Mouse (Mus musculus) ovary, postnatal 36 days (tissue): ENCODE results near the gene Ggt1.

ENCODE experiments used
- DNase-seq: peaks from one replicate; pipeline ENCODE4 v3.0.0; 2022; ENCODE audit warnings: low spot score, mixed read lengths

The Ggt1 gene

DNA sequence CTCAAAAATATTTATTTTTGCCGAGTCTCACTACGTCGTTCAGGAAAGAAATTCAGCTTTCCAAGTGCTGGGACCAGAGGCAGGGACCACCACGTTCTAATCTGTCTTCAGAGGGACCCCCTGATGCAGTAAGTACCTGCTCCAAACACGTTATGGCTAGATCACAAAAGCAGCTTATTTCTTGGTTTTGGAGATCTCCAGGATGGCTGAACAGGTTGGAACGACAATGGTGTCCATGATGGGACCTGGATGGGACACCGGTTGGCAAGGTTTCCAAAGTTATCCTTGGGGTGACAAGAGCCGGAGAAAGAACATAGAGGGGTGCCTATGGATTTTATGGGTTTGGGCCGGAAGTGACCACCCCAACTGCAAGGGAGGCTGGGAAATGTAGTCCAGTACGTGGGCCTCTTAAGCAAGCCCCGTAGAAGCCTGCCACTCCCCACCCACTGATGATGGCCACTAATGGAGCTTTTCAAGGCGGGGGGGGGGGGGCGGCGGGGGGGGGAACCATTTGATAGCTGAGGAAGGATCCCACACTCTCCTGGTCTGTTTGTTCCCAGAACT, 72.3 kb downstream of the Ggt1 start:
- DNase-seq, result no peak

DNA sequence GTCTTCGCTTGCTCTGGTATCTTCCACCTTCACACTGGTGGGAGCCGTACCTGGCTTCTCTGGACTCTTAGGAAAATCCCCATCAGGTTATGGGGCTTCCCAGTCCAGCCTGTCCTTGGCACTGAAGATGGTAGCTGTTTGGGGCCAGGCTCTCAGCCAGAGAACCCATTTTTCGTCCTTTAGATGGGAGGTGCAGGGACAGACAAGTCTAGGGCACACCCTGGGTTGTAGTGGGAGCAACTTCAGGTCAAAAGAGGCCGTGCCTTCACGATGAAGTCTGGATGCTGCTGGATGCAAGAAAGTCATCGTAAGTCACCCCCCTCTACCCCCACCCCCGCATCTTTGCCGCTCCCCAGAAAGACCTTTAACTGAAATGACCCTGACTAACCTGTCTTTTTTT, 73.2 kb downstream of the Ggt1 start:
- no peak for DNase-seq

DNA sequence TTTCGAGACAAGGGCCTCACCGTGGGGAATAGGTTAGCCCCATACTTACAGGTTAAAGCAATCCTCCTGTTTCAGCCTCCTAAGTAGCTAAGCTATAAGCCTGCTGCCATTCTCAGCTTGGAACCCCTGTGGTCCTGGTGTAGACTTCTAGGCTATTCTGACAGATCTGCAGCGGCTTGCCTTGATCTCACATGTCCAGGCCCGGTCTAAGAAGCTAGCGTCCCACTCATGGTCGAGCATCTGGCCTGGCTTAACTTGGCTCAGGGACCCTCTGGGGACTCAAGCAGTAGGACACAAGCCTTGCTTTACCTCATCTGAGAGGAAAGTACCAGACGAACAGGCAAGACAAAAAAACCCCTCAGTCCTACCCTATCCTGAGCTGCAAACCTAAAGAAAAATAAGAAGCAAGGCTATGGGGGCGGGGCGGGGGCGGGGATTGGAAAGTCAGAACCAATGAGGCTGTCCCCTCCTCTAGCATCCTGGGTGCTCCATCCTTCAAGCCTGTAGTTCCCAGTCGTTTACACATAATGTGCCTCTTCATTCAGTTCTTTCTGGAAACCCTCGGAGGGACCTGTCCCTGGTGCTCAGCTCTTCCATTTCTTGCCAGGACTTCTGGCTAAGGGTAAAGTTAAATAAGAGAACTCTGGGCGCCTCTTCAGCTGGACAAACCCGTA, 73.8 kb downstream of the Ggt1 start:
- DNase-seq, result no peak

DNA sequence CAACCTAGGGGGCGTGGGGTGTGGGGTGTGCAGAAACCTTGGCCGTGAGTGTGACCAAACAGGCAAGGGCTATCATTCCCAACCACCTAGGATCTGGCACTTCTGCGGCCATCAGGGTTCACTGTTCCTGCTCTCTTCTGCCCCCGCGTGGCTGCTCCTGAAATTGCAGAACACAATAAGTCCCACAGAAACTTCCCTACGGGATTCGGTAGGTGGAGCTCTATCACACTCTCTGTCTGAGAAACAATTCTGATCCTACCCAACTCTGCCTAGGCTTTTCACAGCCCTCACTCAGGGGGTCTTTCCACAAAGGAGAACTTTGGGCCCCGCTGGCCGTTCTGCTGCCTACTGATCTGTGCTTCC, 74.3 kb downstream of the Ggt1 start:
- peak; percentile 82 for DNase-seq
